Mouse (Mus musculus) gastrocnemius, adult 18-20 months (tissue): ENCODE measurements around the gene Zkscan4. TPM values are rescaled to one million over a fixed set of nuclear protein-coding genes. Genes with fewer than 3 reads are reported as not detected.
"Not testable (repeated sequence)": the region's sequence is repeated elsewhere in the genome, so short reads cannot be mapped to it uniquely, and the experiment has no call there.

Experiments used
- DNase-seq: peaks from one replicate; pipeline ENCODE4 v3.0.0; 2021; ENCODE audit warnings: low spot score
- long read RNA-seq, 2 experiments: library from polyadenylated mRNA; stranded (forward); transcript quantifications; one replicate each; pipeline ENCODE4 v2.0.0; 2021
- total RNA-seq, 2 experiments: library from RNA; stranded (reverse); gene quantifications; 2 replicates each; pipeline ENCODE4 v1.2.3; 2021

Zkscan4 gene
- total RNA-seq = under 1 TPM; 0.40 to 0.73 TPM
- long read RNA-seq, experiment 1 = 0 reads
- long read RNA-seq, experiment 2, partial matches to known transcripts = 0 of 1 reads
- long read RNA-seq, experiment 2, other reads (novel, unspliced or antisense) = 0 of 1 reads

DNA sequence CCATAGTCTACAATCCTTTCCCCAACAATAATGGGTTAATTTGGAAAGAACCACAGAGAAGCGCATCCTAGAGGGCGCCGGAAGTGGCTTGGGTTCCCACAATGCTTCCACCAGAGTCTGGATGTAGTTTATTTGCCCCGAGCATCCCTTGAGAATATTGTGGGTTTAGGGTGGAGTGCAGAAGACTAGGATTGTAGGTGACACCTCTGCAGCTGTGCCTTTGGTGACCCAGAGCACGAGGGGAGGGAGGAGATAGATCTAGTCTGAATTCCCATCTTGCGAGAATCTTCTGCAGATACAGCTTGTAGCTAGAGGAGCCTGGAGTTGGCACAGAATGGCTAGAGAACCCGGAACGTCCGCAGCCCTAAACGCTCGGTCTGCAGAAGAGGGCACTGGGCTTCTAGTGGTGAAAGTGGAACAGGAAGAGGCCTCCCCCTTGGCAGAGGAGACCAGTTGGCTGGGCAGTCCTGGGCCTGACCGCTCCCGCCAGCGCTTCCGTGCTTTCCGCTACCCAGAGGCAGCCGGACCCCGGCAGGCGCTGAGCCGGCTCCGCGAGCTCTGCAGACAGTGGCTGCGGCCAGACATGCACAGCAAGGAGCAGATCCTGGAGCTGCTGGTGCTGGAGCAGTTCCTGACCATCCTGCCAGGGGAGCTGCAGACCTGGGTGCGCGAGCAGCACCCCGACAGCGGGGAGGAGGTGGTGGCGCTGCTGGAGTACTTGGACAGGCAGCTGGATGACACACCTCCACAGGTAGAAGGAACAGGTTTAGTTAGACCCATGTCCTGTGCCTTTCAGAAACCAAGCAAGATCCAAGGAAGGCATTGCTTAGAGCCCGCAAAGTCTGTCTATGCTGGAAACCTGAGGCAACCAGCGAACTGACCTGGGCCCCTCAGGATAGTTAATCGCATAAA is at the start of gene Zkscan4, which contains the start of gene Gm10065:
Gene Zkscan4, plus strand, starts transcription at position 149 of the 912 bp plus-strand sequence.
Gene Gm10065, minus strand, starts transcription at position 683 of the 912 bp plus-strand sequence.
- DNase-seq = peak; percentile 59

DNA sequence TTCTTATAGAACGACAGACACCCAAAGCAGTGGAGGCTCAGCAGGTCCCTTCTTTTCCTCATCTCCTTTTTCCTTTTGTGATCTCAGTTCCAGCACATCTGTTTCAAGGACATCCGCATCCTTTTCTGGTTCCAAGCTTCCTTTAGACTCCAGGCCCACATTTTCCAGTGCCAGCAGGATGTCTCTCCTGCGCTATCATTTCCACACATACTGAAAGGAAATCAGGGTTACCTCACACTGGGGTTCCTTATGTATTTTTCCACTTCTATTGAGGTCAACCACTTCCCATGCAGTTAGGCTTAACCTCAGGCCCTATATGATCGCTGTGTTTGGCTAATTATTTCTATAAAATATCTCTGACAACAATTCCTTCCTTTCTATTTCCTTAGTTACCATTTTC is 43.2 kb upstream of the Zkscan4 start:
- no peak for DNase-seq

DNA sequence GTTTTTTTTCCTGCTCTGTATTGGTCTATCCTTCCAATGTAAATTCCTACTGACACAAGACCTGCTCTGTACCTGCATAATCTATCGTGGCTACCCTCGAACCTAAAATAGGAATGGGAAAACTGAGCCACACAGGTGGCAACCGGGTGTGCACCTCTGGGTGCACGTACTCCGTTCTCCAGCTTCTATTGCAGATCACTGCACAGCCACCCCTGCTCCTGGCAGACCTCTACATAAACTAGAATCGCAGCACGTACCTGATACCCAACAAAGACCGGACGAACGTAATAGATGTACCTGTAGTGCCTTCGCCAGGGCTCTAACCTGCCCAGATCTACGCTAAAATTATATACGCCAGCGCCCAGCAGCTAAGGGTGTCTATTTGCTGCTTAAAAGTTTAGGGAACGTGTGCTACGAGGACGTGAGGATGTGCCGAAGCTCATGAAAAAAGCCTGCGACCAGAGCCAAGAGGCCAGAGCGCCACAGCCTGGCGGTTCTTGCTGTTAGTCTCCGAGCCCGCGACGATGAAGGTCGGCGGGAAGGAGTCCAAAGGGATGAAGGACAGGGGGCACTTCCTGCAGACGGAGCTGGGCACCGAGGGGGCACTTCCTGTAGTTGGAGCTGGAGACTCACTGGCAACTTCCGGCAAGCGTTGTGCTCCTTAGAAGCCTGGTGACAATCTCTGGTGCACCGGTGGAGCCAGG is 38.1 kb upstream of the Zkscan4 start, which contains the start of gene Pgbd1:
Gene Pgbd1, minus strand, starts transcription at position 556 of the 704 bp plus-strand sequence.
- peak; percentile 33 for DNase-seq

DNA sequence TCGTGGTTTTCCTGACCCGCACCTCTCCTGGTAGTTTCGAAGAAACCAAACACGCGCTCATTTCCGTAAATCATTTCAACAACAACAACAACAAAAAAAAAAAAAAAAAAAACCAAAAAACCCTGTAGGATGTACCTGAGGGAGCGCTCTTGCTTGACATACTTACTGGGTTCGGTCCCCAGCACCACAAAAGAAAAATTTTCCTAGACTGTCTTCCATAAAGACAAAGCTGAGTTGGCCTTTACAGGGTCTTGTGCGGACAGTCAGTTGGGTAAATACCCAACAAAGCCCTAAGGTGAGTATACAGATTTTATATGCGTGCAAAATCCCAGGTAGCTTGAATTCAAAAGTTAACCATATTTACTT is 37.5 kb upstream of the Zkscan4 start:
- DNase-seq = no peak

DNA sequence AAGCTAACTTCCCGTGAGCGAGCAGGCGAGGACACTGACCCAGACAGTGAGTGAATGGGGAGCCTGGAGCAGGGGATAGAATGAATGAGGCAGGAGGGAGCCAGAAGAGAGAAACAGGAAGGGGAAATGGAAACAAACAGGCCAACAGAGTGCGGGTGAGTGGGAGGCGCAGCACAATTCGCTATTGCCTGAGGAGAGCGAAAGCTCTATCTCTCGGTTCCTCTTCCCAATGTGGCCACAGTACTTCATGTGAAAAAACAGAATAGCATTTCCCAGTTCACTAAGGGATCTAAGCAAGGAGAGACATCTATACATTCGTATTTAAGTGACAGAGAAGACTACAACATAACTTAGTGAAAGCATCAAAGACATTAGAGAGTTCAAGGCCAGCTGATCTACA is 31.9 kb upstream of the Zkscan4 start:
- no peak for DNase-seq

DNA sequence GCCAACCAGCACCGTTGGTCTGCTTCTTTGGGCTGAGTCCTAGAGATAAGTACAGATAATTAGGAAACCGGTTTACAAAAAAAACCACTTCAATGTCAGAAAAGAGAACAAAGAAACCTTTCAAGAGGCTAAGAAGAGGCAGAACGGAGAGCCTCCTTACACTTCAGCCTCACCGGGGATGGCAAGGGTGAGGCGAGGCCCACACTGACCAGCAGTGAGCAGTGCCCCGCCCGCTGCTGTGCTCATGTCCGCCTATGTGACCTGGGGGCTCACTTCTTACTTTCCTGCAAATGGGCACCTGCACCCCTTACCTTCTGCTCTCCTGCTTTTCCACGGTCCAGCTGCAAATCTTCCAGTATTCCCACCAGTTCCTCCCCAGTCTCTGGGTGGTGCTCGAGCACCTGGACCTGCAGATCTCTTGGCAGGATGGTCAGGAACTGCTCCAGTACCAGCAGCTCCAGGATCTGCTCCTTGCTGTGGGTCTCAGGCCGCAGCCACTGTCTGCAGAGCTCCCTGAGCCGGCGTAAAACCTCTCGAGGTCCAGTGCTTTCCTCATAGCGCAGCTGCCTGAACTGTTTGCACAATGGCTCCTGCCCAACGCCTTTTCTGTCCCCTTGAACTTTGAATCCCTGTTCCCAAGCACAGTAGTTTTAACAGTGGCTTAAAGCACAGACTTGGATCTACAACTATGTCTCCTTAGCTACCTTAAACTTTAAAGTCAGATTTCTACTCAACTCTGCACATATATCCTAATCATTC is 30.7 kb upstream of the Zkscan4 start:
- no peak for DNase-seq

DNA sequence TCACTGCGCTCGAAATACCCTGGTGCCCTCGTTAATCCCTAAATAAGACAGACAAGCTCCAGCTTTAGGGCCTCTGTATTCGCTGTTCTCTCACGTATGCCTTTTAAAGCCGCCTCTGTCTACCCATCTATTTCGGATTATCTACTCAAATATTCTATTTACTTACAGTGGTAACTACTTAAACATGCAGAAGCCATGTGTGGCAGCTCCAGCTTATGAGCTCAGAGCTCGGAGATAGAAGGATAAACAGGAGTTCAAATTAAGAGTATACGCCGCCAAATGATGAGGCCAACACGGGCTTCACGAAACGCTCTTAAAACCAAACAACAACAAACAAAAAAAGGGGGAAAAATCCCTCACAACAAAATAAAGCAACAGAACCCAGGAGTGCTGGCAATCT is 25.7 kb upstream of the Zkscan4 start:
- DNase-seq = no peak

DNA sequence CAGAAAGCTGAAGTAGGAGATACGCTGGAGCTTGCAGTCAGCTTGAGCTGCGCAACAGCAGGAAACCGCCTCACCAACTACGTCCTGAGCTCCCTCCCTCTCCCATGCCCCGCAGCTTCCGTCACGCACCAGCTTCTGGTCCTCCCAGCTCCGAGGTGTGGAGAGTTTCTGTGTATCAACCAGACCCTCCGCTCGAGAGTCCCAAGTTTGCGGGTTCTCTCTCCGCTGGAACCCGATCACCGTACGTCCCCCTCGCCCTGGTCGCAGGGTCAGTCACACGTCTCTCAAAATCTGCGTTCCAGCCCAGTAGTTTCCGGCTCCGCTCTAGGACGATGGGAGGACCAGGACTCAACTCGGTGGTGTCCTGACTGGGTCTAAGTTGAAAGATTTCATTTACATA is 25.3 kb upstream of the Zkscan4 start, which contains the start of gene Zscan26:
Gene Zscan26, minus strand, starts transcription at position 282 of the 400 bp plus-strand sequence.
- DNase-seq = peak; percentile 84

DNA sequence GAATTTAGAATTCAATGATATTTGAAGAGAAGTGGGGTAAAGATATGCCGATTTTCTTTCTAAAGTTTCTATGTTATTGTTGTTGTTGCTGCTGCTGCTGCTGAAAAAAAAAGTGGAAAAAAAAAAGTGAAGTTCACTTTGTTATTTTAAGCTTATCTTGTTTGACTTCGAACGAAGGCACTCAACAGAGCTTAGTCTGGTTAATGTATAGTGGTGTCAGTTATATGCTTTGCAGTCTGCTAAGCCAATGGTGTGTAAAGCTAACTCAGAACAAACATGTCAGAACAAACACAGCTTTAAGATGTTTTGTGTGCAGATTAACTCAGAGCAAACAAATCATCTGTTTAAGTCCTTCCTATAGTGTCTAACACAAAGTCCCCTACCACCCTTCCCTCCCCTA is 24.6 kb upstream of the Zkscan4 start:
- DNase-seq = no peak

DNA sequence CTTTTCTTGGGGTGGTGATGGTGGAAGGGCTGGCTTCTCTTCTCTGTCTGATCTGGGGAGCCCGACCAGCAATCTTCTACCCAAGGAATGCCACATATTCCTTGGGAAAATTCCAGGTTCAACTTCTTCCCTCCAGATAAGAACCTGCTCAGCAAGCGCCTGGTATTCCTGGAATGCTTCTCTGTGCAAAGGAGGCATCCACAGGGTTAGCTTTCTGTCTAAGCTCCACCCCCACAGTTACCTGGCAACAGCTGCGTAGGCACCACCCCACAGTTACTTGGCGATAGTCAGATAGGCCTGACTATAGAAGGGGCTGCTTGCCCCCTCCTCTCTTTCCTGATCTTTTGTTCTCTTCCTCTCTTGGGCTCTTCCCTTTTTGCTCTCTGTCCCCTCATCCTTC is 22.4 kb upstream of the Zkscan4 start:
- no peak for DNase-seq

DNA sequence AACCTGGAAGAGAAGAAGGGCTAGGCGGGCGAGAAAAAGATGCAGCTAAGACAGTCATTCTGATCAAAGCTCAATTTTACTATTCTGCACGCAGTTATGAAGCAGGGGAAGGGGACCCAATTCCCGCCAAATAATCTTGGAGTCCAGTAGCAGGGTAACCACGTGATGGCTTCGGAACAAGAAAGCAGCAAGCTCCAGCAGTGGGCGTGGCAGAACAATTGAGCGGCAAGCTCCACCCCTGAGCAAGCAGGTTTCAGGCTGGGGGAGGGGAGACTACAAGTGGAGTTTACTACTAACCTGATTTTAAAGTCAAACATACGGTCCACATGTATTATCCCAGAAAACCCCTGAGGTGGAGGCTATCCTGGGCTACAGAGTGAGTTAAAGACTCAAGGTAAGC is 16.2 kb upstream of the Zkscan4 start:
- not testable (repeated sequence) for DNase-seq

DNA sequence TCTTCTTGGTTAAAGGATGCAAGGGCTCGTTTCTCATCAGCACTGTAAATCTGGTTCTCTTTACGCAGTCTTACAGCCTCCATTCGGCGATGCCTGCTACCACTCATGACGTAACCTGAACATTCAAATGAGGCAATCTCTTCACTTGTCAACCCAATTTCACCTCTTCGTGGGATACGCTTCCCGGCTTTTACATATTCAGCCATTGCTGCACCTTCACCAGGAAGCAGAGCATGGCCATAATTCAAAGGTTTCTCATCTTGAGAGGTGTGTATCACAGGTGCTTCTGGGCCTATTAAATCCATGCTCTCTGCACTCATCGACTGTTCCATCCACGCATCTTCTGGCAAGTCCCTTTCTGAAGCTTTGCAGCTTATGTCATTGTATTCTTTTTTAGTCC is 11.4 kb upstream of the Zkscan4 start:
- no peak for DNase-seq

DNA sequence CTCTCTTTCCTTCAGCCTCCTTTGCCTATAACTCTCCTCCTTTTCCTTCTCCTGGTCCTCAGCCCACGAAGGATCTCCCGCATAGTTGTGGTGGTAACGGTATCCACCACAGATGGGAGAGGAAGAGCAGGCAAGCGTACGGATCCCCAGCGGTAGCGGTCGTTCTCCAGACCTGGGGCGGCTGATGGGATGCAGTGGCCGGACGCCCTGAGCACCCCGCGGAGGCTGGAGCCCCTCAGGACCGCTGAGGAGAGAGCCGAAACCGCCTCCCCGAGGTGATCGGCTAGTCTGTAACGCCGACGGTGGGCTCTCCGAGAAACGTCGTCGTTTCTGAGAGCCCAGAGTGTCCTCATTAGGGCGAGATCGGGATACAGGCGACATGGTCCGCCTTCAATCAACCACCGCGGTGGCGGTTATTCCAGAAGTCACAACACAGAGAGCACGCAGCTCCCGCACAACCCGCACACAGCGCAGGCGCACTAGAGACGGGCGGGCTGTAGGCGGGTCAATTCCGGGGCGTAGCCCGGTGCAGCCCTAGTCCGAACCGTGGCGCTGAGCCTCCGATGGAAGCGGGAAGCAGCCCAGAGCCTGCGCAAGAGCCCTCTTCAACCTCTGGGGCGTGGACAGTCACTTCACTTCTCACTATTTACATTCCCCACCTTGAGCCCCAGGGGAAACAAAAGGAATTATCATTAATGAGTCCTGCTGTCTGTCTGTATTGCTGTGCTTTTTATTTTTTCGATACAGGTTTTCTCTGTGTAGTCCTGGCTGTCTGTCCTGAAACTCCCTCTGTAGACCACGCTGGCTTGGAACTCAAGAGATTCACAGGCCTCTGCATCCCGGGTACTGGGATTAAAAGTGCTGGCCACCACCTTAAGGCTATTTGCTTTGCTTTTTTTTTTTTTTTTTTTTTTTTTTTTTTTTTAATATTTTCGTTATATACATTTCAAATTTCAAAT is 10.4 kb upstream of the Zkscan4 start, which contains the start of gene Nkapl:
Gene Nkapl, minus strand, starts transcription at position 449 of the 959 bp plus-strand sequence.
- peak; percentile 79 for DNase-seq

DNA sequence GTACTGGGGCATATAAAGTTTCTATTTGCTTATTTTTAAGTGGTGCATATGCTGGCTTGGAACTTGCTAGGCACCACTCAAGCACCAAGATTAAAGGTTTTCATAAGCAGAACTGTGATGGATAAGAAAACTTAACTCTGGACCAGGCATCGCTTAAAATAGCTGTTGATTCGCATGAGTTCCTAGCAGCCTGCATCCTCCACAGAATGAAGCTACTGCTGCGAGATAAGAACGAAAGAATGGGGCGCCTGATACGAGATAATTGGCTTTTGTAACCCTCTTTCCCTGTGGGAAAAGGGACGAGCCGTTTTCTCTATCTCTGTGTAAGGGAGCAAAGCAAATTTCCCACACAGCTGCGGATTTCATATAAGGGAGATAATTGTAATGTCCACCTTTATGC is 9.6 kb upstream of the Zkscan4 start:
- DNase-seq = no peak

DNA sequence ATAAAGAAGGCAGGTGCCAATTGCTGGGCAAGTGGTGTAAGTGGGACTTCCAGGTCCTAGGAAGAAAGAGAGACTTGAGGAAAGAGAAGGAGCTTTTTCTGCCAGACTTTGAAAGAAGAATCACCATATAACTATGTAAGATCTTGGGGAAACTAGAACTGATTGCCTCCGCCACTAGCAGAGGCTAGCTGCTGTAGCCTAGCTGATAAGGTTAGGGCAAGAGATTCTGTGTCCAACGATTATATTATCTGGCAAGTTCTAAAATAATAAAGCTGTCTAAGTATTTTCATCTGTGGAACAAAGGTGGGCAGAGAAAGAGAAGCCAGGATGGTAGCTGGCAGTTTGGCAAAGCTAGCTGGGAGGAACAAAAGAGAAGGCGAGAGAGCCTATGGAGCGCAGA is 6.3 kb upstream of the Zkscan4 start:
- DNase-seq = no peak

DNA sequence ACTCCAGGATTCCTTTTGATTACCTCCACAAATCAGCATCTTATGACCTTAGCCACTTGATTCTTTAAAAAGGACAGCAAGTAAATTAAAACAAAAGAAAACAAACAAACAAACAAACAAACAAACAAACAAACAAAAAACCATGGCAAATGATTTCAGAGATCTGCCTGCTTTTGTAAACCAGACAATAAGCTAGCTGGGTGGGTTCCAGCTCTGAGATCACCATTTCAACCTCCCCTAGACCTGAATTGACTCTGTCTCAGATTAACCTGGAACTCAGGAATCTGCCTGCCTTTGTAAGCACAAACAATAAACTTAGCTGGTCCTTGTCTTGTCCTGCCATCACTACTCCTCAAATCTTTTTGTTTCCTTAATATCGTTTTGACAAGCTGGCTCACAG is 8.2 kb downstream of the Zkscan4 start:
- DNase-seq = no peak

DNA sequence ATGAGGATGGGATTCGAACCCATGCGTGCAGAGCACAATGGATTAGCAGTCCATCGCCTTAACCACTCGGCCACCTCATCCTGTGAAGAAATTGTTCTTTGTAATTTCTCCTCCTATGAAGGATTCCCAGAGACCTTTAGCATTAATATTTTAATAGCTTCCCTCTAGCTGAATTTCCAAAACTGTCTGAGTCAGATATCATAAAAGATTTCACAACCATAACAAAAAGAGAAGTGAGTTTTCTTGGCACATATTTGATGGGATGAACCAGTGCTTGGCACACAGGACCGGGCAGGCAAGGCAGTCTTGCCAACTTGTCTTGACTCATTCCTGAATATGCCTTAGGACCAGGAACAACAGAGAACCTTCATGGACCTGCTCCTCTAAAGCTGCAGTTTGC is 14.1 kb downstream of the Zkscan4 start:
- no peak for DNase-seq

DNA sequence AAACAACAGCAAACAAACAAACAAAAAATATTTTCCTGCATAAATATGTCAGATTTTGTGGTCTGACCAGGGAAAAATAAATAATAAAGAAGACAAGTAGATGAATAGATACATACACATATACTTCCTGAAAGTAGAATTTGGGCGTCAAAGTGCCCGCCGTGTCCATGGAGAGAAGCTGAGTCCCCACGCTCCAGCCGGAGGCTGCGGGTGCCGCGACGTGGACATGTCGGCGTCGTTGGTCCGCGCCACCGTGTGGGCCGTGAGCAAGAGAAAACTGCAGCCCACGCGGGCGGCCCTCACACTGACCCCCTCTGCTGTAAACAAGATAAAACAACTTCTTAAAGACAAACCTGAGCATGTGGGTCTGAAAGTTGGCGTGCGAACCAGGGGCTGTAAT is 16.4 kb downstream of the Zkscan4 start, which contains the start of gene AK157302:
Gene AK157302, plus strand, starts transcription at position 144 of the 400 bp plus-strand sequence.
- no peak for DNase-seq

DNA sequence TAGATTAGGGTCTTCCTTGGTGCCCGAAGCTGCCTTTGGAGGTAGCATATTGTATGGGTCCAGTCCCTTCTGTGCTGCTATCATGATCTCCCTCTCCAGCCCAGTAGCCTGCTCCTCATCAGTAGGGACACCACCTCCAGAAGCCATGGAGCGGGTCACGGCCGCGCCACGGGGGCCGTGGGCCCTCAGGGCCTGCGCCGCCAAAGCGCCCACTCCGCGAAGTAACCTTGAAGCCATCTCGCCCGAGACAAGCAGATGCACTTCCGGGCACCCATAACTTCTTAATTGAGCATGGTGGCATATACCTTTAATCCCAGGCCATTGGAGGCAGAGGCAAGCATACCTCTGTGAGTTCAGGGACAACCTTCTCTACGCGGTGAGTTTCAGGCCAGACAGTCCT is 22.5 kb downstream of the Zkscan4 start, which contains the start of gene Gm11273:
Gene Gm11273, minus strand, starts transcription at position 237 of the 400 bp plus-strand sequence.
- not testable (repeated sequence) for DNase-seq

DNA sequence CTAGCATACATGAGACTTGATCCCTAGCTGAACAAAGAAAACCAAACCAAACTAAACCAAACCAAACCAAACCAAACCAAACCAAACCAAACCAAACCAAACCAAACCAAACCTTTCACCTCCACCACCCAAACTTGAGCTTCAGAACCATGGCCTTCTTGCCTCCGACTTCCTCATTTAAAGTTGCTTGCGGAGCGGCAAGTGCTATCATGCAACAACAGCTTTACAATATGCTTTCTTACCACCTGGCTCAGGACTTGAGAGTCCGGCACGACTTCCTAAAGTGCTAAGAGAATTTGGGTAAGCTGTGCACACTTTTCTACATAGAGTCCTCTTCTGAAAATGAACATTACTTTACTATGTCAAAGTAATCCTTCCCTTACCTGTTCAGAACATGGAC is 23.6 kb downstream of the Zkscan4 start:
- no peak for DNase-seq
